Mouse (Mus musculus) E14TG2a.4 (cell line): Measurements from ENCODE around the gene 1110051M20Rik.

Source experiments
- H3K27me3 ChIP-seq: 2 replicates; pipeline ENCODE4 v1.6.1; 2014; ENCODE audit warnings: low read length, control low read depth; ENCODE audit not compliant: insufficient read depth
- H3K36me3 ChIP-seq: 2 replicates; pipeline ENCODE4 v1.6.1; 2014; ENCODE audit warnings: low read length, control low read depth; ENCODE audit not compliant: insufficient read depth
- H3K4me1 ChIP-seq: replicated peaks from 2 replicates; pipeline ENCODE4 v1.6.1; 2014; ENCODE audit warnings: low read depth, low read length, control low read depth
- H3K4me3 ChIP-seq: replicated peaks from 2 replicates; pipeline ENCODE4 v1.5.1; 2014; ENCODE audit warnings: mild to moderate bottlenecking, low read length
- H3K9me3 ChIP-seq: 2 replicates; pipeline ENCODE4 v1.6.1; 2014; ENCODE audit warnings: low read length, control low read depth
- CTCF ChIP-seq: conservative IDR thresholded peaks from 2 replicates; pipeline ENCODE4 v1.5.1; 2014; ENCODE audit warnings: low read length
- NANOG ChIP-seq: IDR thresholded peaks from 2 replicates; pipeline ENCODE4 v1.6.1; 2014; ENCODE audit warnings: borderline replicate concordance, low read length, mixed read lengths
- POU5F1 ChIP-seq: IDR thresholded peaks from 2 replicates; pipeline ENCODE4 v1.6.1; 2014; ENCODE audit warnings: low read length, borderline replicate concordance

Gene 1110051M20Rik

GRCm38 (mm10) chr2:91437116-91437815 lies 7.2 kb downstream of the 1110051M20Rik start:
- H3K4me3 ChIP-seq, result no peak overlapping the region
- H3K27me3 ChIP-seq, result no peaks in the 10 kb centered on the region
- TF ChIP-seq POU5F1 (no peak), NANOG (no peak), CTCF (no peak)
- no peaks in the 10 kb centered on the region for H3K36me3 ChIP-seq
- no peaks in the 10 kb centered on the region for H3K9me3 ChIP-seq
- peaks cover 25% of the 10 kb centered on the region for H3K4me1 ChIP-seq

GRCm38 (mm10) chr2:91436713-91437112 lies 7.8 kb downstream of the 1110051M20Rik start:
- TF ChIP-seq NANOG (no peak), POU5F1 (no peak), CTCF (no peak)
- H3K27me3 ChIP-seq, result no peaks in the 10 kb centered on the region
- no peaks in the 10 kb centered on the region for H3K36me3 ChIP-seq
- no peak overlapping the region for H3K4me3 ChIP-seq
- H3K4me1 ChIP-seq, result peaks cover 24% of the 10 kb centered on the region
- H3K9me3 ChIP-seq, result no peaks in the 10 kb centered on the region

GRCm38 (mm10) chr2:91430600-91430919 lies 13.9 kb downstream of the 1110051M20Rik start:
- Histone ChIP-seq H3K4me3 (no peak overlapping the region), H3K27me3 (no peaks in the 10 kb centered on the region), H3K9me3 (no peaks in the 10 kb centered on the region), H3K4me1 (peaks cover 30% of the 10 kb centered on the region), H3K36me3 (no peaks in the 10 kb centered on the region)
- TF ChIP-seq NANOG (no peak), CTCF (no peak), POU5F1 (no peak)

GRCm38 (mm10) chr2:91429915-91430599 lies 14.4 kb downstream of the 1110051M20Rik start:
- Histone ChIP-seq H3K36me3 (no peaks in the 10 kb centered on the region), H3K9me3 (no peaks in the 10 kb centered on the region), H3K27me3 (no peaks in the 10 kb centered on the region), H3K4me1 (peaks cover 30% of the 10 kb centered on the region), H3K4me3 (no peak overlapping the region)
- no peak for TF ChIP-seq POU5F1
- TF ChIP-seq CTCF, result no peak
- no peak for TF ChIP-seq NANOG

- H3K9me3 ChIP-seq, result no peaks in the 10 kb centered on the region
- TF ChIP-seq CTCF (no peak), NANOG (no peak), POU5F1 (no peak)
- H3K27me3 ChIP-seq, result no peaks in the 10 kb centered on the region
- H3K4me1 ChIP-seq, result peaks cover 34% of the 10 kb centered on the region
- H3K36me3 ChIP-seq, result no peaks in the 10 kb centered on the region
- no peak overlapping the region for H3K4me3 ChIP-seq
Measured at GRCm38 (mm10) chr2:91429146-91429545, 15.4 kb downstream of the 1110051M20Rik start.

GRCm38 (mm10) chr2:91426321-91426720 lies 18.2 kb downstream of the 1110051M20Rik start:
- Histone ChIP-seq H3K4me1 (peaks cover 36% of the 10 kb centered on the region), H3K9me3 (no peaks in the 10 kb centered on the region), H3K4me3 (no peak overlapping the region), H3K27me3 (no peaks in the 10 kb centered on the region), H3K36me3 (no peaks in the 10 kb centered on the region)
- TF ChIP-seq NANOG, result no peak
- TF ChIP-seq POU5F1, result no peak
- no peak for TF ChIP-seq CTCF

GRCm38 (mm10) chr2:91424061-91424720 lies 20.3 kb downstream of the 1110051M20Rik start:
- no peaks in the 10 kb centered on the region for H3K27me3 ChIP-seq
- H3K4me3 ChIP-seq, result no peak overlapping the region
- H3K9me3 ChIP-seq, result no peaks in the 10 kb centered on the region
- TF ChIP-seq NANOG (no peak), POU5F1 (no peak), CTCF (no peak)
- no peaks in the 10 kb centered on the region for H3K36me3 ChIP-seq
- peaks cover 18% of the 10 kb centered on the region for H3K4me1 ChIP-seq

GRCm38 (mm10) chr2:91421641-91422040 lies 22.9 kb downstream of the 1110051M20Rik start:
- Histone ChIP-seq H3K27me3 (no peaks in the 10 kb centered on the region), H3K36me3 (no peaks in the 10 kb centered on the region), H3K4me1 (peaks cover 7% of the 10 kb centered on the region), H3K4me3 (no peak overlapping the region), H3K9me3 (no peaks in the 10 kb centered on the region)
- no peak for TF ChIP-seq CTCF
- no peak for TF ChIP-seq POU5F1
- no peak for TF ChIP-seq NANOG
